Mouse (Mus musculus): Measurements from ENCODE around the gene Cd300lf.

The Cd300lf gene

GRCm38 (mm10) chr11:115160016-115160797, 26.4 kb upstream of the Cd300lf start:
- DNase-seq = peak; percentile 75

- peak; percentile 91 for DNase-seq
These were observed 24.3 kb upstream of the Cd300lf start for GRCm38 (mm10) chr11:115157933-115158719.

GRCm38 (mm10) chr11:115155053-115155634, 21.4 kb upstream of the Cd300lf start:
- DNase-seq = peak; percentile 77

- DNase-seq = peak; percentile 94
These were observed 20.0 kb upstream of the Cd300lf start for GRCm38 (mm10) chr11:115153699-115154292.

- DNase-seq = no peak
These were observed 19.3 kb upstream of the Cd300lf start for GRCm38 (mm10) chr11:115153088-115153487.

- peak; percentile 64 for DNase-seq
These were observed 18.1 kb upstream of the Cd300lf start for GRCm38 (mm10) chr11:115151755-115152429.

GRCm38 (mm10) chr11:115150741-115151254, 17.0 kb upstream of the Cd300lf start:
- no peak for DNase-seq

GRCm38 (mm10) chr11:115147813-115148212, 14.0 kb upstream of the Cd300lf start:
- DNase-seq = no peak

- DNase-seq = no peak
These were observed 8.2 kb upstream of the Cd300lf start for GRCm38 (mm10) chr11:115141970-115142369.

- peak; percentile 8 for DNase-seq
These were observed 4.9 kb upstream of the Cd300lf start for GRCm38 (mm10) chr11:115138597-115139262.

- no peak for DNase-seq
These were observed 1.9 kb downstream of the Cd300lf start for GRCm38 (mm10) chr11:115131768-115132381.

GRCm38 (mm10) chr11:115129508-115130126, 4.2 kb downstream of the Cd300lf start:
- no peak for DNase-seq

GRCm38 (mm10) chr11:115128483-115128882, 5.3 kb downstream of the Cd300lf start:
- DNase-seq = no peak

GRCm38 (mm10) chr11:115119409-115119808, 14.4 kb downstream of the Cd300lf start:
- DNase-seq = no peak

GRCm38 (mm10) chr11:115112196-115112595, 21.6 kb downstream of the Cd300lf start:
- no peak for DNase-seq

- no peak for DNase-seq
These were observed 23.5 kb downstream of the Cd300lf start for GRCm38 (mm10) chr11:115110271-115110670.

GRCm38 (mm10) chr11:115108176-115108575, 25.6 kb downstream of the Cd300lf start:
- DNase-seq = no peak

- DNase-seq = no peak
These were observed 26.3 kb downstream of the Cd300lf start for GRCm38 (mm10) chr11:115107403-115107916.

GRCm38 (mm10) chr11:115106638-115107037, 27.2 kb downstream of the Cd300lf start:
- no peak for DNase-seq

GRCm38 (mm10) chr11:115104769-115105563, 28.8 kb downstream of the Cd300lf start:
- no peak for DNase-seq
